Mouse (Mus musculus) heart, adult 2 months (tissue): ENCODE results near the gene Itpr1.

ENCODE experiments used
- CTCF ChIP-seq: fragments of 200-600 bp; IDR thresholded peaks from 2 replicates; pipeline ENCODE4 v1.8.1; 2022; ENCODE audit warnings: antibody characterized with exemption, mild to moderate bottlenecking, moderate library complexity
- EP300 ChIP-seq: fragments of 200-500 bp; IDR thresholded peaks from 2 replicates; pipeline ENCODE4 v1.6.1; 2011; ENCODE audit warnings: low read depth, low read length, control low read depth; ENCODE audit not compliant: insufficient read depth
- POLR2A ChIP-seq: fragments of 200-500 bp; IDR thresholded peaks from 2 replicates; pipeline ENCODE4 v1.6.1; 2011; ENCODE audit warnings: mild to moderate bottlenecking, low read depth, low read length, control low read depth; ENCODE audit not compliant: insufficient read depth

- no peak for TF ChIP-seq CTCF
- no peak for TF ChIP-seq POLR2A
- no peak for TF ChIP-seq EP300
Measured at GRCm38 (mm10) chr6:108535309-108535708, 322.4 kb downstream of the Itpr1 start.
